Mouse (Mus musculus) liver, postnatal 0 days (tissue): ENCODE measurements at regions not wholly inside any gene's neighbourhood (a gene's known extent, or its start where the extent isn't known, plus 50 kb on each side); places are given as distances from the start of the nearest gene placed in this dataset.

Experiments used
- CTCF ChIP-seq: sonication (generic); IDR thresholded peaks from 2 replicates; pipeline ENCODE4 v1.5.1; 2016; ENCODE audit warnings: antibody characterized with exemption, low read depth
- EP300 ChIP-seq: IDR thresholded peaks from 2 replicates; pipeline ENCODE4 v1.6.1; 2016; ENCODE audit warnings: antibody characterized with exemption, low read depth, mild to moderate bottlenecking

DNA sequence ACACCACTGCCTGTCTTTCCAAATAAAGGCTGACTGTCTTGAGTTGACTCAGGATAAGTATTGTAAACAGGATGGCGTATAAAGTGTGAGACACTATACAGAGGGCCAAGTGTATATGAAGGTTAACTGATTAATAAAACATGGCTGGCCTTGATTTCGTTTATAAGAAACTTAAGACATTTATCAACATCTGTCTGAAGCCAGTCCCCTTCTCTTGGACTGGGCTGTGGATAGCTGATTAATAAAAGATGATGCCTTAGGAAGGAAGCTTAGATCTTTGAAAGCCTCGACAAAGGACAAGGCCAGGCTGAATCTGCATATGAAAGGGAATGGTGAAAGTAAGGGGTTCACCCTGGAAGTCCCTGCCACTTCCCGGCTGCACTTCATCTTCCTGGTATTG, 163.0 kb upstream of the Tbx18 start:
- TF ChIP-seq EP300: no peak
- TF ChIP-seq CTCF: no peak
